Mouse (Mus musculus) C2C12 (cell line): Measurements from ENCODE around the gene Usp22.

Source experiments
- CEBPB ChIP-seq: IDR thresholded peaks from one replicate; pipeline ENCODE4 v1.6.1; 2011; ENCODE audit warnings: low read depth, mild to moderate bottlenecking, control low read depth, moderate library complexity
- MAX ChIP-seq: IDR thresholded peaks from one replicate; pipeline ENCODE4 v1.6.1; 2011; ENCODE audit warnings: mild to moderate bottlenecking, control low read depth

DNA sequence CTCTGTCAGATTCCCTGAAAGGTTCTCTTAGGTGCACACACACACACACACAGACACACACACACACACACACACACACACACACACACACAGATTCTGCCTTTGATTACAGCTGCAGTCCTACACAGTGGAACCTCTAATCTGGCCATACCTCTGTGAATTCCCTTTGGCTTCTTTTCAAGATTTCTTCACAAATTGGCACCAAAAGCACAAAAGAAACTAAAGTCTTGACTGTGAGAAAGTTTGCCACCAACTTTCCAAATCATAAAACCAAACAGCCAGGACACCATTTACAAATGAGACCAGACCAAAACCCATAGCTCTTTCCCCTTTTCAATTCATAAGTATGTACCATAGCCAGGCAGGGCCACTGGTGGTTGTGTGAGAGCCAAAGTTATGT, 23.1 kb upstream of the Usp22 start:
- TF ChIP-seq MAX (no peak), CEBPB (no peak)
